Mouse (Mus musculus): ENCODE data around the gene Ecsit. TPM values are rescaled to one million over a fixed set of nuclear protein-coding genes. Genes with fewer than 3 reads are reported as not detected.

The Ecsit gene
- polyA plus RNA-seq, 1 experiment from 2014 or later, result 22.2 TPM

- H3K27ac ChIP-seq (ENCODE audit: low read length), result no peak overlapping the region
- no peak overlapping the region for H3K9ac ChIP-seq (ENCODE audit: low read depth, low read length)
- no peaks in the 10 kb centered on the region for H3K27me3 ChIP-seq (ENCODE audit: control insufficient read depth, insufficient read depth, low read depth, low read length)
- H3K9me3 ChIP-seq (replicated peaks; ENCODE audit: control insufficient read depth, low read length), result no peaks in the 10 kb centered on the region
- H3K36me3 ChIP-seq (ENCODE audit: control insufficient read depth, insufficient read depth), result no peaks in the 10 kb centered on the region
- 53% methylated on average over 8 of the region's 8 CpGs for WGBS (ENCODE audit: insufficient replicate concordance)
- H3K4me1 ChIP-seq (ENCODE audit: control insufficient read depth, low read depth, low read length), result no peaks in the 10 kb centered on the region
- H3K4me3 ChIP-seq (ENCODE audit: low read depth, low read length), result no peak overlapping the region
- H3K4me2 ChIP-seq (ENCODE audit: low read depth, low read length), result no peak overlapping the region
- ATAC-seq (ENCODE audit: low read depth), result peak; percentile 41; the same call in 1 of the 2 replicates
Observed at GRCm38 (mm10) chr9:22024592-22024991, 60.6 kb downstream of the Ecsit start.

Small RNA genes within 50 kb of the gene (microRNA-seq; reads per million reads assigned to microRNA genes)
- gene Mir7084, result not detected

Other genes starting within 250 kb of the Ecsit start
- gene Angptl8, start 249.9 kb downstream of the Ecsit start, polyA plus RNA-seq (2015; fragmentation: Nextera tagmentation; extraction: Ambion mirVana), result 51.1 and 55.7 TPM in 2 replicates
- gene Dock6, start 232.8 kb downstream of the Ecsit start, polyA plus RNA-seq (2015; fragmentation: Nextera tagmentation; extraction: Ambion mirVana), result 5.0 and 5.3 TPM in 2 replicates
- 12.9 and 13.9 TPM in 2 replicates for gene Rab3d, start 167.2 kb downstream of the Ecsit start, polyA plus RNA-seq (2015; fragmentation: Nextera tagmentation; extraction: Ambion mirVana)
- gene Ccdc159, start 158.0 kb downstream of the Ecsit start, polyA plus RNA-seq (2015; fragmentation: Nextera tagmentation; extraction: Ambion mirVana), result 1.3 and 1.6 TPM in 2 replicates
- gene Tmem205, start 157.9 kb downstream of the Ecsit start, polyA plus RNA-seq (2015; fragmentation: Nextera tagmentation; extraction: Ambion mirVana), result 172 and 194 TPM in 2 replicates
- gene Plppr2, start 148.4 kb downstream of the Ecsit start, polyA plus RNA-seq (2015; fragmentation: Nextera tagmentation; extraction: Ambion mirVana), result 0.96 and 1.4 TPM in 2 replicates
- gene Swsap1, start 129.7 kb downstream of the Ecsit start, polyA plus RNA-seq (2015; fragmentation: Nextera tagmentation; extraction: Ambion mirVana), result 2.1 and 2.3 TPM in 2 replicates
- 115 and 116 TPM in 2 replicates for gene Epor, start 121.9 kb downstream of the Ecsit start, polyA plus RNA-seq (2015; fragmentation: Nextera tagmentation; extraction: Ambion mirVana)
- 0.14 and 0.32 TPM in 2 replicates for gene Rgl3, start 96.0 kb downstream of the Ecsit start, polyA plus RNA-seq (2015; fragmentation: Nextera tagmentation; extraction: Ambion mirVana)
- gene Ccdc151, start 82.8 kb downstream of the Ecsit start, polyA plus RNA-seq (2015; fragmentation: Nextera tagmentation; extraction: Ambion mirVana), result 0.05 TPM in 1 of 2 replicates, not detected in the other
- gene Prkcsh, start 82.6 kb downstream of the Ecsit start, polyA plus RNA-seq (2015; fragmentation: Nextera tagmentation; extraction: Ambion mirVana), result 51.2 and 52.5 TPM in 2 replicates
- gene Elavl3, start 33.4 kb downstream of the Ecsit start, polyA plus RNA-seq (2015; fragmentation: Nextera tagmentation; extraction: Ambion mirVana), result 0.04 TPM in 1 of 2 replicates, not detected in the other
- not detected in 2 replicates for gene Gm49318, start 14.2 kb downstream of the Ecsit start, polyA plus RNA-seq (2015; fragmentation: Nextera tagmentation; extraction: Ambion mirVana)
- gene Zfp653, start 14.1 kb downstream of the Ecsit start, polyA plus RNA-seq (2015; fragmentation: Nextera tagmentation; extraction: Ambion mirVana), result 5.7 and 6.2 TPM in 2 replicates
- 0.22 and 1.8 TPM in 2 replicates for gene Cnn1, start 13.8 kb upstream of the Ecsit start, polyA plus RNA-seq (2015; fragmentation: Nextera tagmentation; extraction: Ambion mirVana)
- 77.8 and 78.7 TPM in 2 replicates for gene Elof1, start 31.7 kb upstream of the Ecsit start, polyA plus RNA-seq (2015; fragmentation: Nextera tagmentation; extraction: Ambion mirVana)
- 228 and 240 TPM in 2 replicates for gene Acp5, start 50.3 kb upstream of the Ecsit start, polyA plus RNA-seq (2015; fragmentation: Nextera tagmentation; extraction: Ambion mirVana)
- 28.9 and 34.6 TPM in 2 replicates for gene Pigyl, start 71.4 kb upstream of the Ecsit start, polyA plus RNA-seq (2015; fragmentation: Nextera tagmentation; extraction: Ambion mirVana)
- 0.09 TPM in 1 of 2 replicates, not detected in the other for gene Zfp872, start 102.7 kb upstream of the Ecsit start, polyA plus RNA-seq (2015; fragmentation: Nextera tagmentation; extraction: Ambion mirVana)
- 6.7 and 7.4 TPM in 2 replicates for gene Zfp809, start 140.3 kb upstream of the Ecsit start, polyA plus RNA-seq (2015; fragmentation: Nextera tagmentation; extraction: Ambion mirVana)
- 1.0 and 1.3 TPM in 2 replicates for gene Zfp599, start 174.5 kb upstream of the Ecsit start, polyA plus RNA-seq (2015; fragmentation: Nextera tagmentation; extraction: Ambion mirVana)
- 2.7 and 2.8 TPM in 2 replicates for gene Zfp810, start 222.2 kb upstream of the Ecsit start, polyA plus RNA-seq (2015; fragmentation: Nextera tagmentation; extraction: Ambion mirVana)

Measured in liver, embryonic 16.5 days (tissue).